Comparison of ENCODE assay signal across 18 mouse cellular contexts in genomic region chr1:135854591-135855343, GRCm38 (mm10). TPM values are rescaled to one million over a fixed set of nuclear protein-coding genes. Genes with fewer than 3 reads are reported as not detected.
"Had no signal": no experiment of that assay in that cellular context is flagged by ENCODE, and none has a peak within 500 bp of the region (broad histone marks: within the 10 kb centered on the region; RNA-seq: fewer than 3 reads in every experiment).

No protein-coding gene starts in this region.

- H3K4me3 ChIP-seq: limb, embryonic 12.5 days; limb, embryonic 15.5 days; lung, embryonic 15.5 days; megakaryocyte, embryonic 14.5 days; midbrain, embryonic 10.5 days; midbrain, embryonic 13.5 days had no signal

- H3K27me3 ChIP-seq: limb, embryonic 12.5 days; limb, embryonic 15.5 days; lung, embryonic 15.5 days; midbrain, embryonic 13.5 days had no signal

- ATAC-seq: liver, postnatal 0 days; midbrain, embryonic 13.5 days; midbrain, embryonic 16.5 days had no signal

- H3K27ac ChIP-seq: limb, embryonic 12.5 days; limb, embryonic 15.5 days; liver, embryonic 14.5 days; lung, embryonic 15.5 days; midbrain, embryonic 10.5 days; midbrain, embryonic 13.5 days had no signal

- H3K4me2 ChIP-seq: limb, embryonic 12.5 days; limb, embryonic 15.5 days; liver, embryonic 11.5 days; lung, embryonic 15.5 days; midbrain, embryonic 13.5 days had no signal

- H3K9me3 ChIP-seq: limb, embryonic 12.5 days; limb, embryonic 15.5 days; lung, embryonic 15.5 days; midbrain, embryonic 10.5 days; midbrain, embryonic 13.5 days had no signal

- H3K36me3 ChIP-seq: limb, embryonic 12.5 days; limb, embryonic 15.5 days; lung, embryonic 15.5 days; midbrain, embryonic 10.5 days; midbrain, embryonic 13.5 days had no signal

- DNase-seq: kidney, postnatal 10 days; kidney, postnatal 36 days; left cerebral cortex, postnatal 4 days; liver, postnatal 0 days; lung, postnatal 10 days; lung, postnatal 36 days; thymus, adult 18-20 months; thymus, postnatal 36 days had no signal

- H3K9ac ChIP-seq: limb, embryonic 12.5 days; limb, embryonic 15.5 days; liver, embryonic 14.5 days; liver, postnatal 0 days; lung, embryonic 15.5 days; midbrain, embryonic 13.5 days had no signal

RNA-seq across cellular contexts. Expression of gene Tnnt2, which starts 18.6 kb away (rescaled TPM):
- total RNA-seq: monocyte, adult 5-6 weeks had no signal

RNA-seq across cellular contexts. Expression of gene Lad1, which starts 36.4 kb away (rescaled TPM):
- total RNA-seq: monocyte, adult 5-6 weeks had no signal
